Mouse (Mus musculus) cerebellum, adult 9-11 months (tissue): ENCODE results near the gene Maml2.

Experiments
- DNase-seq: peaks from one replicate; pipeline ENCODE4 v3.0.0; 2022

Gene Maml2

GRCm38 (mm10) chr9:13538200-13538599 lies 240.4 kb downstream of the Maml2 start:
- no peak for DNase-seq

- no peak for DNase-seq
These were observed 241.8 kb downstream of the Maml2 start for GRCm38 (mm10) chr9:13539535-13539934.

GRCm38 (mm10) chr9:13540227-13540626 lies 242.5 kb downstream of the Maml2 start:
- DNase-seq, result no peak

GRCm38 (mm10) chr9:13540781-13541180 lies 243.0 kb downstream of the Maml2 start:
- DNase-seq, result no peak

GRCm38 (mm10) chr9:13543167-13543566 lies 245.4 kb downstream of the Maml2 start:
- DNase-seq, result no peak

- no peak for DNase-seq
These were observed 246.4 kb downstream of the Maml2 start for GRCm38 (mm10) chr9:13544133-13544532.

GRCm38 (mm10) chr9:13545726-13546125 lies 248.0 kb downstream of the Maml2 start:
- DNase-seq, result no peak

- DNase-seq, result no peak
These were observed 252.2 kb downstream of the Maml2 start for GRCm38 (mm10) chr9:13549911-13550310.

GRCm38 (mm10) chr9:13552380-13553052 lies 254.8 kb downstream of the Maml2 start:
- DNase-seq, result no peak

- DNase-seq, result no peak
These were observed 257.0 kb downstream of the Maml2 start for GRCm38 (mm10) chr9:13554773-13555172.

- DNase-seq, result no peak
These were observed 258.3 kb downstream of the Maml2 start for GRCm38 (mm10) chr9:13555973-13556481.

GRCm38 (mm10) chr9:13556696-13557095 lies 258.9 kb downstream of the Maml2 start:
- no peak for DNase-seq

GRCm38 (mm10) chr9:13558811-13559372 lies 261.1 kb downstream of the Maml2 start:
- no peak for DNase-seq

- no peak for DNase-seq
These were observed 262.9 kb downstream of the Maml2 start for GRCm38 (mm10) chr9:13560651-13561050.

GRCm38 (mm10) chr9:13561335-13561734 lies 263.6 kb downstream of the Maml2 start:
- DNase-seq, result peak; percentile 45

- DNase-seq, result peak; percentile 95
These were observed 266.0 kb downstream of the Maml2 start for GRCm38 (mm10) chr9:13563475-13564414.

- DNase-seq, result peak; percentile 43
These were observed 267.7 kb downstream of the Maml2 start for GRCm38 (mm10) chr9:13565343-13566019.

- DNase-seq, result peak; percentile 70
These were observed 268.6 kb downstream of the Maml2 start for GRCm38 (mm10) chr9:13566154-13566885.

- DNase-seq, result no peak
These were observed 271.3 kb downstream of the Maml2 start for GRCm38 (mm10) chr9:13569023-13569422.

GRCm38 (mm10) chr9:13572847-13573246 lies 275.1 kb downstream of the Maml2 start:
- no peak for DNase-seq

- no peak for DNase-seq
These were observed 276.3 kb downstream of the Maml2 start for GRCm38 (mm10) chr9:13574059-13574458.

GRCm38 (mm10) chr9:13574913-13575312 lies 277.2 kb downstream of the Maml2 start:
- DNase-seq, result no peak
